Mouse (Mus musculus): ENCODE results near the gene Olfr1404.
"Not testable (repeated sequence)": the region's sequence is repeated elsewhere in the genome, so short reads cannot be mapped to it uniquely, and the experiment has no call there.

The Olfr1404 gene

DNA sequence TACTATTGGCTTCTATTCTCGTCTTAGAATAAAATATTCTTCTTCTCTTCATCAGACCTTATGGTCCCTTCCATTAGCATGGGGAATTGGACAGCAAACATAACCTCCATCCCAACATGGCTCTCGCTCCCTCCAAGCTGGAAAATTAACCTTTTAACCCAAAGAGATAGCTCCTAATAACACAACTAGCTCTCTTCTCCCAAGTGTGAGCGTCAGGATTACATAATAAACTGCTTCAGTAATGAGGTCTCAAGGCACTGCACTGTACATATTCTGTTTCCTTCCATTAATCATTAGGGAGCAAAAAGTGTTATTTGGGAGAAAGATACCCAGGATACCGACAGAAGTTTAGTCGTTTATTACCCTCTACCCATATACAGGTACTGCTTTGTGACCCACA, at the start of gene Olfr1404:
Gene Olfr1404 (plus strand): TSS at position 301 of the 400 bp plus-strand sequence.
- DNase-seq (ENCODE audit: low read depth, low spot score) = no peak

DNA sequence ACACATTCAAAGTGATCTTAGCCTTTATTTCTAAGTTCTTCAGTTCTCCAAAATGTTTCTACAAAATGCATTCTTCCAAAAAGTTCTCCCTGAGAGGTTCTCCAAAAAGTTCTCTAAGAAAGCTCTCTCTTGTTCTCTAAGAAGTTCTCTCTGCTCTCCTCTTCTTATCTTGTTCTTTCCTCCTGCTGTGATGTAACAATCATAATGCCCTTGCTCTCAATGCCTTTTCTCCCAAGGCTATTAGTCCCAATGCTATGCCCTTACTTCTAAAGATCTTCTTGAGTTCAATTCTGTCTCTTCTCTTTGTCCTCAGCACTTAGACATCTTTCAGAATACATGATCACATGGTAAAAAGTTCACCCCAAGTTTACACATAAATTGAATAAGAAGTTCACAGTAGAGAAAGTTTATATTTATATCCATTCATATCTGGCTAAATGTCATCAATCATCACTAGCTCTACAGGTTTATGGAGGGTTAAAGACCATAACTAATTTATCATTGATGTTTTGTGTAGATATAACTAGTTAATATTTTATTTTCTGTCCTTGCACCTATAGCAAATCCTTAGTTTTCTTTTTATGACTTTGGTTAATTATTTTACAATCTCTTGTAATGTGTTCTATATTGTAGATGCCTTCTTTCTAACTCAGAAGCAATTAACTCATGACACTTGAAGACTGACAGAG, 37.9 kb upstream of the Olfr1404 start:
- no peak for DNase-seq (ENCODE audit: low read depth, low spot score)

DNA sequence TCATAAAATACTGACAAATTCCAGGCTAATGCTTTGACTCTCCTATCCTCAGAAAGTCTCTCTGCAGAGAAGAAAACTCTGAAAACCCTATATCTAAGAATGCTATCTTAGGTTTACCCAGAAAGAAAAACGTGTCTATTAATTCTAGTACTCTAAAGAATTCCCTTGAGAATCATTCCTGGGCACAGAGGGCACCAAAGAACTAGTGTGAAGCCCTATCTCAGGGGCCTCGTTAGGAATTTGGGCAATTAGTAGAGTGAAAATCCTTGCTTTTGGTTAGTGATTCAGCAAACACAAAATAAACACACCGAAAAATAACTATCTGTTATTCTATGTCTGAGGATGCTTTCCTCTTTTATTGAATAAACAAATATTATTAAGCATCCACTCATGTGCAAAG, 21.7 kb upstream of the Olfr1404 start, which contains the start of gene Olfr1406:
Gene Olfr1406 (minus strand): TSS at position 101 of the 400 bp plus-strand sequence.
- no peak for DNase-seq (ENCODE audit: low read depth, low spot score)

DNA sequence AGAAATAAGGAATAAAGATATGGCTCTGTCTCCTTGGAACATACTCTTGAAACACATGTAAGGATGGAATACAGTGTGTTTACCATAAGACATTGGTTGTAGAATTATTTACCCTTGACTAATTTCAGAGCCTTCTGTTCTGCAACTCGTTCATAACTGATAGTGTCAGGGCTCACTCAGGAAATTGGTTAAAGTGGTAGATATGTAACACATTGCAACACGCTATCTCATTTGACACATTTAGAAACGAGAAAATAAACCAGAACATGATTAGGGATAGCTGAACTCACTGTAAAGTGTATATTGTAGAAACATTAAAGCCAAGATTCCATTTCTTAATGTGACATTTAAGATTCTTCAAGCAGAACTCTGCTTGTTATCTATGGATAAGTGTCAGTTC, 20.1 kb upstream of the Olfr1404 start:
- DNase-seq (ENCODE audit: low read depth, low spot score) = no peak

DNA sequence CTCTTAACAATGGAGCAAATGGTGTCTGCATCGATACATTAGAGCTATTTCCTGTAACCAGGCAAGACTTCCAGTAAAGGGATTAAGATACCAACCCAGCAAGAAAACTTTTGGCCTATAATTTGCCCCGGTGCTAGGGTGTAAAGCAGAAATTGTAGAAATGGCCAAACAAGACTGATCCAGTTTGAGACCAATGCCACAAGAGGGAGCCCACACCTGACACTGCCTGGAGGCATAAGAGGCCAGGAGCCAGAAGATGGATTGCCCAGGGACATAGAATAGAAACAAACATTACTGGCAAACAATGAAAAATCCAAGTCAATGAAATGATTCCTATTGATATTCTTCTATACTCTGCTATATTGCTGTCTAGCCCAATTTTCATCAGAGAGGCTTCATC, 15.8 kb upstream of the Olfr1404 start:
- DNase-seq (ENCODE audit: low read depth, low spot score) = no peak

DNA sequence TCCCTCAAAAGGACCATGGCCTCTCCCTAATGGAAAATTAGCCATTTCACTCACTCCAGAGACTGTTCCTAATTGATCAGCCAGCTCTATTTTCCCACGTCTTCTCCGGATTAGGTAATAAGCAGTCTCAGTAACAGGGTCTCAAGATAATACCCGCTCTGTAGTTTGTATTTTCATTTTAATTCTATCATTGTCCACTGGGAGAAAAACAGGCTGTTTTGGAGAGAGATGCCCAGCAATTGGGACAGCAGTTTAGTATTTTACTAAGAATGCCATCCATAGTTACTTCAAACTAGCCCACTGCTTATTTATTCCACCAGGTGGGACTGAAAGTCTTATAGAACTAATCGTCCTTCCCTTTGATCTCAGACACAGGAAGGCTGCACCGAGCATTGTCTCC, 14.7 kb upstream of the Olfr1404 start, which contains the start of gene Olfr218:
Gene Olfr218 (plus strand): TSS at position 301 of the 400 bp plus-strand sequence.
- no peak for DNase-seq (ENCODE audit: low read depth, low spot score)

DNA sequence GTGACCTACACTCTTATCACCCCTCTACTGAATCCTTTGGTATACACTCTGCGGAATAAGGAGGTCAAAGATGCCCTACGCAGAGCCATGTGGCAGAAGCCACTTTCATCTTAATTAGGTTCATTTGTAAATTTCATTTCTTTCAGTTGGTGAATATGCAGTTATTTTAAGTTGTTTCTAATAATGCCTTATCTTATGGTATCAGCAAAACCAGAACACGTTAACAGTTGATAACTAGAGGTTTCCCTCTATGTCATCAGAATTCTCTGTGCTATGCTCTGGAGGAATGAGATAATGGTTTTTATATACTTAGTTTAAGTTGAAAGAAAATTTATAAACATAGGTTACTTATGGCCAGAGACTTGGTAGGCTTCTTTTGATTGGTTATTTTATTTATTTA, 4.3 kb downstream of the Olfr1404 start:
- DNase-seq (ENCODE audit: low read depth, low spot score) = no peak

DNA sequence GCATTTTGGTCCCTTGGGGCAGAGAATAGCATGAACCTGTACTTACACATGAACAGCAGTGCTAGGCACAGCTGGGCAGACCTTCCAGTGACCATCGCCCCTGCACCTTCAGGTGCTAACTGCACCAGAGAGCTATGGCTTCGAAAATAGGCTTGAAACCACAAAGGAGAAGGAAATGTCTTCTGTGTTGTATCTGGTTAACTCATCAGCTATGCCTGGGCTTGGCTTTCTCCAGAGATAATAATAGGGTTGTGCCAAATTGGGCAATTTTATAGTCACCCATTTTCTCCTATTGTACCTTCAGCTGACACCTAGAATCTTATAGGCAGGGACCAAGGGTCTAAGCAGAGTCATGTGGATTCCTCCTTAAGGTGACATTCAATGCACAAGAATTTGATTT, 14.9 kb downstream of the Olfr1404 start, which contains the start of gene Fcer1a:
Gene Fcer1a (minus strand): TSS at position 134 of the 400 bp plus-strand sequence.
- no peak for DNase-seq (ENCODE audit: low read depth, low spot score)

DNA sequence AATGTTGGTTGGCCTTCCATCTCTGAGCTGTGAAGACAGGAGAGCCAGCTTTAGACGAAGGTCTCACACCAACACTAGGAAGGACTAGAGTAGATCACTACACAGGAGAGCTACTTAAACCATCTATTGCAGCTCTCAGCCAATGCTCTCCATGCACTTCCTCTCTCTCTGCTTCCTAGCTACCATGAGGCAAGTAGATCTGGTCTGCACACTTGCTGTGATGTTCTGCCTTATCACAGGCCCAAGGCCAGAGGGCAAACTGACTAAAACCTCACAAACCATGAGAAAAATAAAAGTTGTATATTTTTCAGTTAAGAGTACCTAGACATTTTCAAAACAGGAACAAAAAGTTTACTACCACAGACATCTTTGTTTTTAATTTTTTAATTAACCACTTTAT, 24.8 kb downstream of the Olfr1404 start:
- DNase-seq (ENCODE audit: low read depth, low spot score) = not testable (repeated sequence)

DNA sequence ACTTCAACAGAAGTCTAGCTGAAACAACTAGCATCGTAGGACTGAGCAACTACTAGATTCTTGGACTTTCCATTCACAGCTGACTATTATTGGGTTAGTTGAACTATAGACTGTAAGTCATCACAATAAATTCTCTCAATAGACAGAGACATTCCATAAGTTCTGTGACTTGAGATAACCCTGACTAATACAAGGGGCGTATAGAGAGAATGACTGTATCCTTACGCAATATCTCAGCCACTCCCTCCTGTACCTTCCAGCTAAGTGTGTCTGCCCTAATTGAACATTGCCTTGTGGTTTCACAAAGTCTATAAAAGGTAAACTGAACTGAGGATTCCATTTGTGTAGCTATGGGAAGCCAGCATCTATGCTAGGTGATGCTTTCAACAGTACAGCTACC, 37.7 kb downstream of the Olfr1404 start:
- no peak for DNase-seq (ENCODE audit: low read depth, low spot score)

DNA sequence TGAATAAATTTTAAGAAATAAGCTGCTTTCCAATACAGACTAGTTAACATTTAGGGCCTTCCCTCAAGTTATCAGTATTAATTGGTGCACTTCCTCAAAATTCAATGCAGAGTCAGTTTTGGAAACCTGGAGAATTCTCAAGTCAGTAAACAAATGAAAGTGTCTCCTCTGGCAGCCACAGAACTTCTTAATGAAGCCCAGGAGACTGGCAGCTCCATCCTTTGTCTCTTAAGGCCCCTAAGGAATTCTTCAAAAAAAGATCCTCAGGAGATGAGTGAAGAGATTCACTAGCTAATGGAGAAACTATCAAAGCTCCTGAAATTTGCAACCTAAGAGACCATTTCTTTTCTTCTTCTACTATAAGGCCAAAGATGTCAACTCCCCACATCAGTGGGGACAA, 53.5 kb downstream of the Olfr1404 start, which contains the start of gene Olfr418:
Gene Olfr418 (plus strand): TSS at position 301 of the 400 bp plus-strand sequence.
- no peak for DNase-seq (ENCODE audit: low read depth, low spot score)

All from brain, embryonic 18.5 days (tissue).